Mouse (Mus musculus) heart, adult 2 months (tissue): ENCODE measurements around the gene Mroh8.

Source experiments
- CTCF ChIP-seq: fragments of 200-600 bp; IDR thresholded peaks from 2 replicates; pipeline ENCODE4 v1.8.1; 2022; ENCODE audit warnings: antibody characterized with exemption, mild to moderate bottlenecking, moderate library complexity
- POLR2A ChIP-seq: fragments of 200-500 bp; IDR thresholded peaks from 2 replicates; pipeline ENCODE4 v1.6.1; 2011; ENCODE audit warnings: mild to moderate bottlenecking, low read depth, low read length, control low read depth; ENCODE audit not compliant: insufficient read depth

- TF ChIP-seq POLR2A (no peak), CTCF (peak; percentile 84)
These were observed 19.6 kb downstream of the Mroh8 start for GRCm38 (mm10) chr2:157259720-157260119.
